Mouse (Mus musculus): ENCODE results near the gene Gm5475. TPM values are rescaled to one million over a fixed set of nuclear protein-coding genes. Genes with fewer than 3 reads are reported as not detected.
"Not testable (repeated sequence)": the region's sequence is repeated elsewhere in the genome, so short reads cannot be mapped to it uniquely, and the experiment has no call there.

Gm5475 gene
- polyA plus RNA-seq (2016; fragmentation: Nextera tagmentation; extraction: Ambion mirVana): 0.04 TPM in 1 of 2 replicates, not detected in the other

- H3K9me3 ChIP-seq (replicated peaks); H3K36me3 ChIP-seq; DNase-seq (ENCODE audit: low spot score): not testable (repeated sequence)
- Histone ChIP-seq H3K4me1 (peaks cover 47% of the 10 kb centered on the region), H3K4me3 (peak within 1 kb of the TSS; percentile 88), H3K27me3 (ENCODE audit: low read depth, poor library complexity, severe bottlenecking) (peaks cover 35% of the 10 kb centered on the region), H3K27ac (replicated peaks) (peak within 1 kb of the TSS; percentile 92)
- WGBS: 28% methylated on average over 3 of the region's 3 CpGs
These were observed at the start of gene Gm5475 for GRCm38 (mm10) chr15:100421758-100422197. Gm5475 (plus strand) TSS chr15:100422147.

GRCm38 (mm10) chr15:100375066-100375465, 46.9 kb upstream of the Gm5475 start:
- 44% methylated on average over 5 of the region's 5 CpGs for WGBS
- H3K9me3 ChIP-seq (replicated peaks): no peaks in the 10 kb centered on the region
- no peaks in the 10 kb centered on the region for H3K4me1 ChIP-seq
- no peaks in the 10 kb centered on the region for H3K36me3 ChIP-seq
- no peaks in the 10 kb centered on the region for H3K27me3 ChIP-seq (ENCODE audit: low read depth, poor library complexity, severe bottlenecking)
- H3K27ac ChIP-seq (replicated peaks): no peak overlapping the region
- peak; percentile 53 for DNase-seq (ENCODE audit: low spot score)
- no peak overlapping the region for H3K4me3 ChIP-seq

GRCm38 (mm10) chr15:100377847-100378505, 44.0 kb upstream of the Gm5475 start:
- H3K36me3 ChIP-seq; H3K27me3 ChIP-seq (ENCODE audit: low read depth, poor library complexity, severe bottlenecking); H3K4me1 ChIP-seq; H3K4me3 ChIP-seq; H3K27ac ChIP-seq (replicated peaks); H3K9me3 ChIP-seq (replicated peaks); DNase-seq (ENCODE audit: low spot score): not testable (repeated sequence)
- WGBS: 39% methylated on average over 3 of the region's 9 CpGs

GRCm38 (mm10) chr15:100379658-100380057, 42.3 kb upstream of the Gm5475 start:
- no peak overlapping the region for H3K4me3 ChIP-seq
- 89% methylated on average over 8 of the region's 8 CpGs for WGBS
- no peak overlapping the region for H3K27ac ChIP-seq (replicated peaks)
- 0 out of 2 replicates have a peak, but pooled peaks cover 3% of the 10 kb centered on the region for H3K4me1 ChIP-seq
- H3K9me3 ChIP-seq (replicated peaks): no peaks in the 10 kb centered on the region
- no peaks in the 10 kb centered on the region for H3K36me3 ChIP-seq
- DNase-seq (ENCODE audit: low spot score): no peak
- H3K27me3 ChIP-seq (ENCODE audit: low read depth, poor library complexity, severe bottlenecking): no peaks in the 10 kb centered on the region

GRCm38 (mm10) chr15:100380104-100380503, 41.8 kb upstream of the Gm5475 start:
- Histone ChIP-seq H3K36me3 (no peaks in the 10 kb centered on the region), H3K4me3 (no peak overlapping the region), H3K4me1 (0 out of 2 replicates have a peak, but pooled peaks cover 3% of the 10 kb centered on the region), H3K27ac (replicated peaks) (no peak overlapping the region), H3K27me3 (ENCODE audit: low read depth, poor library complexity, severe bottlenecking) (no peaks in the 10 kb centered on the region), H3K9me3 (replicated peaks) (no peaks in the 10 kb centered on the region)
- WGBS: 73% methylated on average over 2 of the region's 2 CpGs
- DNase-seq (ENCODE audit: low spot score): no peak

- 95% methylated on average over 9 of the region's 9 CpGs for WGBS
- no peak overlapping the region for H3K27ac ChIP-seq (replicated peaks)
- H3K36me3 ChIP-seq: no peaks in the 10 kb centered on the region
- no peaks in the 10 kb centered on the region for H3K9me3 ChIP-seq (replicated peaks)
- no peaks in the 10 kb centered on the region for H3K27me3 ChIP-seq (ENCODE audit: low read depth, poor library complexity, severe bottlenecking)
- no peak for DNase-seq (ENCODE audit: low spot score)
- no peak overlapping the region for H3K4me3 ChIP-seq
- H3K4me1 ChIP-seq: peaks cover 13% of the 10 kb centered on the region
These were observed 36.2 kb upstream of the Gm5475 start for GRCm38 (mm10) chr15:100385705-100386104.

GRCm38 (mm10) chr15:100387544-100388223, 34.3 kb upstream of the Gm5475 start:
- WGBS: 95% methylated on average over 17 of the region's 17 CpGs
- Histone ChIP-seq H3K27ac (replicated peaks) (no peak overlapping the region), H3K9me3 (replicated peaks) (no peaks in the 10 kb centered on the region), H3K27me3 (ENCODE audit: low read depth, poor library complexity, severe bottlenecking) (no peaks in the 10 kb centered on the region), H3K4me1 (peaks cover 13% of the 10 kb centered on the region), H3K36me3 (peaks cover 3% of the 10 kb centered on the region), H3K4me3 (no peak overlapping the region)
- DNase-seq (ENCODE audit: low spot score): no peak

- peaks cover 13% of the 10 kb centered on the region for H3K4me1 ChIP-seq
- no peak overlapping the region for H3K27ac ChIP-seq (replicated peaks)
- no peak overlapping the region for H3K4me3 ChIP-seq
- no peak for DNase-seq (ENCODE audit: low spot score)
- 92% methylated on average over 16 of the region's 16 CpGs for WGBS
- peaks cover 8% of the 10 kb centered on the region for H3K36me3 ChIP-seq
- H3K27me3 ChIP-seq (ENCODE audit: low read depth, poor library complexity, severe bottlenecking): no peaks in the 10 kb centered on the region
- H3K9me3 ChIP-seq (replicated peaks): no peaks in the 10 kb centered on the region
These were observed 33.6 kb upstream of the Gm5475 start for GRCm38 (mm10) chr15:100388224-100388835.

GRCm38 (mm10) chr15:100388886-100389285, 33.1 kb upstream of the Gm5475 start:
- Histone ChIP-seq H3K36me3 (peaks cover 14% of the 10 kb centered on the region), H3K27me3 (ENCODE audit: low read depth, poor library complexity, severe bottlenecking) (no peaks in the 10 kb centered on the region), H3K4me1 (peaks cover 12% of the 10 kb centered on the region), H3K4me3 (no peak overlapping the region), H3K9me3 (replicated peaks) (no peaks in the 10 kb centered on the region), H3K27ac (replicated peaks) (no peak overlapping the region)
- DNase-seq (ENCODE audit: low spot score): no peak
- 70% methylated on average over 9 of the region's 9 CpGs for WGBS

- no peaks in the 10 kb centered on the region for H3K27me3 ChIP-seq (ENCODE audit: low read depth, poor library complexity, severe bottlenecking)
- WGBS: 84% methylated on average over 7 of the region's 7 CpGs
- H3K9me3 ChIP-seq (replicated peaks): no peaks in the 10 kb centered on the region
These were observed 30.9 kb upstream of the Gm5475 start for GRCm38 (mm10) chr15:100391066-100391465.

GRCm38 (mm10) chr15:100391599-100391998, 30.3 kb upstream of the Gm5475 start:
- WGBS: 96% methylated on average over 7 of the region's 7 CpGs
- H3K9me3 ChIP-seq (replicated peaks): no peaks in the 10 kb centered on the region

More at GRCm38 (mm10) chr15:100391066-100391465, 30.9 kb upstream of the Gm5475 start:
- Histone ChIP-seq H3K4me3 (no peak overlapping the region), H3K4me1 (peaks cover 11% of the 10 kb centered on the region), H3K27ac (replicated peaks) (no peak overlapping the region), H3K36me3 (peaks cover 36% of the 10 kb centered on the region)
- no peak for DNase-seq (ENCODE audit: low spot score)

GRCm38 (mm10) chr15:100393016-100393415, 28.9 kb upstream of the Gm5475 start:
- H3K4me3 ChIP-seq: no peak overlapping the region
- no peaks in the 10 kb centered on the region for H3K27me3 ChIP-seq (ENCODE audit: low read depth, poor library complexity, severe bottlenecking)
- 89% methylated on average over 11 of the region's 11 CpGs for WGBS
- DNase-seq (ENCODE audit: low spot score): no peak
- no peak overlapping the region for H3K27ac ChIP-seq (replicated peaks)
- H3K36me3 ChIP-seq: peaks cover 55% of the 10 kb centered on the region
- H3K9me3 ChIP-seq (replicated peaks): no peaks in the 10 kb centered on the region
- peaks cover 11% of the 10 kb centered on the region for H3K4me1 ChIP-seq

More at GRCm38 (mm10) chr15:100391599-100391998, 30.3 kb upstream of the Gm5475 start:
- Histone ChIP-seq H3K27ac (replicated peaks) (no peak overlapping the region), H3K36me3 (peaks cover 41% of the 10 kb centered on the region), H3K27me3 (ENCODE audit: low read depth, poor library complexity, severe bottlenecking) (no peaks in the 10 kb centered on the region), H3K4me3 (no peak overlapping the region), H3K4me1 (peaks cover 11% of the 10 kb centered on the region)
- DNase-seq (ENCODE audit: low spot score): no peak

GRCm38 (mm10) chr15:100395561-100395960, 26.4 kb upstream of the Gm5475 start:
- Histone ChIP-seq H3K36me3 (peaks cover 81% of the 10 kb centered on the region), H3K9me3 (replicated peaks) (no peaks in the 10 kb centered on the region), H3K4me3 (no peak overlapping the region), H3K27ac (replicated peaks) (no peak overlapping the region), H3K27me3 (ENCODE audit: low read depth, poor library complexity, severe bottlenecking) (no peaks in the 10 kb centered on the region), H3K4me1 (no peaks in the 10 kb centered on the region)
- 96% methylated on average over 3 of the region's 3 CpGs for WGBS
- no peak for DNase-seq (ENCODE audit: low spot score)

All from midbrain, embryonic 10.5 days (tissue).